Mouse (Mus musculus) left cerebral cortex, adult 11 months (tissue): Measurements from ENCODE around the gene 1700093K21Rik.
"Not testable (repeated sequence)": the region's sequence is repeated elsewhere in the genome, so short reads cannot be mapped to it uniquely, and the experiment has no call there.

ENCODE experiments used
- DNase-seq: peaks from one replicate; pipeline ENCODE4 v3.0.0; 2022; ENCODE audit warnings: low spot score

The 1700093K21Rik gene

DNA sequence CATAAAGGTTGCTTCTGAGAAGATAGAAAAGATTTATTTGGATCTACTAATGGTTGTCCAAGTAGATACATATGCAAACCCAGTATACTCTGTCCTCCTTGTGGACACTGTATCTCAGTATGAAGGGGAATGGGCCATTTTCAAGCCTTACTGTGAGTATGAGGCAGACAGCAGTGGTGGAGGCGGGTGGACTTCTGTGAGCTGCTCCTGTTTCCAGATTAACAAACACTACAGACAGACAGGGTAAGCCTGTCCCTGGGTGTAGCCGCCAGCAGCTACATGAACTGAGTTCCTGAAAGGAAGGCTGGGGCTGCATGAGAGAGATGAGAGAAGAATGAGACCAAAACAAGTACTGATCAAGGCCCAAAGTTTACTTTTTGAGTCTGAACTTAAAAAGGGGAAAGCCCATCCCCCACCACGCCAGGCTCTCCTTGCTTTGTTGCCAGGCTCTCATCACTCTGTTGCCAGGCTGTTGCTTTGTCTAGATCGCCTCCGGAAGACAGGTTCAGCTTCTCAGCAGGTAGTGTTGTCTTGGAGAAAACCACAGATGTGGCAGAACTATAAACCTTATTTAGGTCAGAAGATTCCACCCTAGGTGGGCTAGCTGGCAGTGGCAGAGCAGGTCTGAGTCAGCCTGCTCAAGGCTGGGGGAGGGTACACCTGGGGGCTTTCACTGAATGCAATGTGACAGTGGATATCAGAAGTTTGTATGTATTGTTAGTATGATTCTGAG, at the start of gene 1700093K21Rik:
Gene 1700093K21Rik (minus strand): TSS at position 683 of the 733 bp plus-strand sequence.
- DNase-seq = no peak

DNA sequence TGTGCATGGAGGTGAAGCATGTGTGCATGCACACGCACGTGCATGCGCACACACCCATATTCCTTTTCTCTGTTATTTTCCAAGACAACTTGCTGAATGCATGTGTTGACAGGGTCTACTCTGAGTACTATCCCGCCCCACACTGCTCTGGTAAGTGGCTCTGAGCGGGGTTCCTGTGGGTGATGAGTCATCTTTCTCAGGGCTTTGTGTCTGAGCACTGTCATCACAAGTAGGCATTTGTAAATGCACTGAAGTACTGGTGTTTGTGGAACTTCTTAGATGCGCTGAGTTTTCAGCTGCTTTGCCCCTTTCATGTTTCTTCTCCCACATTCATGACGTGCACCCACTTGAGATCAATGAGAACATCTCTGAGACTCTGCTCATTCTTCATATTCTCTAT, 49.2 kb upstream of the 1700093K21Rik start:
- no peak for DNase-seq

DNA sequence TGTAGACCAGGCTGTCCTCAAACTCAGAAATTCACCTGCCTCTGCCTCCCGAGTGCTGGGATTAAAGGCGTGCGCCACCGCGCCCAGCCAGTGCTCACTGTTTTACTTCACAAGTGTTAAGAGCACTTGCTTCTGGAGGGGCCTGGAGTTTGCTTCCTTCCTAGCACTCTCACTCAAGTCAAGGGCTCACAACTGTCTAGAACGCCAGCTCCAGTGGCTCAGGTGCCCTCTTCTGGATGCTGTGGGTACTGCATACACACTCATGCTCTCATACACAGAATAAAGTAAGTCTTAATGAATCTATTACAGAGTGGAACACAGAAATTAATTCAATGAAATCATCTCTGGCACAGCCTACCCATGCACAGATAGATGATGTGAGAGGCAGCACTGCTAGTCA, 44.8 kb upstream of the 1700093K21Rik start:
- DNase-seq = peak; percentile 68

DNA sequence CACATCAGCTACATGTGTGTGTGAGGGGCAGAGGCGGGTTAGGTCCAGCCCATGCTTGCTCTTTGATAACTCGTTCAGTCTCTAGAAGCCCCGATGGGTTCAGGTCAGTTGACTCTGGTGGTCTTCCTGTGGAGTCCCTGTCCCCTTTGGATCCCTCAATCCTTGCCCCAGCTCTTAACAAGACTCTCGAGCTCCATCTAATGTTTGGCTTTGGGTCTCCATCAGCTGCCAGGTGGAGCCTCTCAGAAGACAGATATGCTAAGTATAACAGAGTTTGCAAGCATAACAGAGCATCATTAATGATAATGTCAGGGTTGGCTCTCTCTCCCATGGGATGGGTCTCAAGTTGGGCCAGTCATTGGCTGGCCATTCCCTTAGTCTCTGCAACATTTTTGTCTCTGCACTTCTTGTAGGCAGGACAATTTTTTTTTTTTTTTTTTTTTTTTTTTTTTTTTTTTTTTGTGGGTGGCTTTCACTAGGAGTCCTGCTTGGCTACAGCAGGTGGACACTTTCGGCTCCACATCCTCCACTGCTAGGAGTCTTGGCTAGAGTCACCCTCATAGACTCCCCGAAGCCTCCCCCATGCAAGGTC, 36.2 kb upstream of the 1700093K21Rik start:
- no peak for DNase-seq

DNA sequence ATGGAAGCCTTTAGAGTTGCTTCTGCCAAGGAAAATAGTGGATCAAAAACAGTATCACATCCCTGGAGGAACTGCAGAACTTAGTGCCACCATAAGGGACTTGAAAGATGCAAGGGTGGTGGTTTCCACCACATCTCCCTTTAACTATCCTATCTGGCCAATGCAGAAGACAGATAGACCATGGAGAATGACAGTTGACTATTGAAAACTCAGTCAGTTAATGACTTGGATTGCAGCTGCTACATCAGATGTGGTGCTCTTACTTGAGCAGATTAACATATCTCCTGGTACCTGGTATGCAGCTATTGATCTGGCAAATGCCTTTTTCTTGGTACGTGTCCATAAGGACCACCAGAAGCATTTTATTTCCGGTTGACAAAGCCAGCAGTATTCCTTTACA, 16.5 kb upstream of the 1700093K21Rik start:
- no peak for DNase-seq

DNA sequence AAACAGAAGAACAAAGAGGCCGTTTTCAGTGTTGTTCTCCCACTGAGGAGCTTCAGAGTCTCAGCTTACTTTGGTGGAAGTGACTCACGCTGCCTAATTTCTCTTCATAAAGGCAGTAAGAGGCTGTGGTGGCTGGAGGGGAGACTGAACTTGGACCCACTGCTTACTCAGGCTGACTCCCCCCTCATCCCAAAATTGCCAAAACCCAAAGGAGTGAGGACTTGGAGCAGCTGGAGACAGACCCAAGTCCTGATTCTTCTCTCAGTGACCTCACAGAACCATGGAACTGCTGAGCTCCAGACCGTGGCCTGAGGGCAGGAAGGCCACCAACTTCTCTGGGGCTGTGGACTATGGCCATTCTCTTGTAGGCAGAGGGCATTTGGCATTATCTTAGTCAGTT, 2.0 kb downstream of the 1700093K21Rik start:
- DNase-seq = no peak

DNA sequence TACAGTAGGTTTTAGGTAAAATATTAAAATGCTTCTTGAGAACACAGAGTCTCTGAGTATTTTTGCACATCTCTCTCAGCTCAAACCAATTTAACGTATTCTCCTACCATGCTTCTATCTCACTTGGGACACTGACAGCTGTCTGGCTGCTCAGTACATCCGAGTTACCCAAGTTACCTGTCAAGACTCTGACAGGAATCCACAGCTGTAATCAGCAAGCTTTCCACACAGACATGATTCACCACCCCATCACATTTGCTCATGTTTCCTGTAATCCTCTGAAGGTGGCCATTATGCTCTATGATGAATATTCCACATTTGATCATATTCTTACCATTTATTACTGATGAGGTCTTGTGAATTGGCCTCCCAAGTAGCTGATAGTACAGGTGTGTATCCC, 5.6 kb downstream of the 1700093K21Rik start:
- DNase-seq = no peak

DNA sequence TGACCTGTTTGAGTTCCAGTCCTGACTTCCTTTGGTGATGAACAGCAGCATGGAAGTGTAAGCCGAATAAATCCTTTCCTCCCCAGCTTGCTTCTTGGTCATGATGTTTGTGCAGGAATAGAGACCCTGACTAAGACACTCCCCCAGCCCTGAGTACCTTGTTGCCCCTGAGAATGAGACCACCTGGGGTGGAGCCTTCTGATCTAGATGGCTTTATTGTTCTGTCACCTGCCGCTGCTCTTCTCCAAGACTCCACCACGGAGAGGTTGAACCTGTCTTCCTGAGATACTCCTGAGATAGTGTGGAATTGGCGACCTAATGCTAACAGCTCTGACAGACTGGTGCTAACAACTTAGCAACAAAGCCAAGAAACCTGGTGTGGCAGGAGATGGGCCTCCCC, 6.2 kb downstream of the 1700093K21Rik start:
- not testable (repeated sequence) for DNase-seq

DNA sequence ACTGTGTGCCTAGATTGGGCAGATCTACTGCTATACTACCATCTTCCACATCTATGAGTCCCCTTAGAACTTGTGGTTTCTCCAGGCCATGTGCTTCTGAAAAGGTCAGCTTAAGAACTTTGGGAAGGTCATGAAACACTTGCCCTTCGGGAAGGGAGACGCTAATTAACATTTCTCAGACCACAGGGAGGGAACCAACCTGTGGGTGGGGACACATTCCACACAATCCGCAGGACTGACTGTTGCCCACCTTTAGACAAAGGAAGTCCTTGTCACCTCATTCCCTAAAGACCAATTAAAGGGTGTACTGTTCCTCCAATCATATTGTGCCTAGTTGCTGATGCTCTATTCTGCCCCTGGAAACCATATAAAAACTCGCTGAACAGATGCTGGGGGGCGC, 16.2 kb downstream of the 1700093K21Rik start:
- DNase-seq = not testable (repeated sequence)

DNA sequence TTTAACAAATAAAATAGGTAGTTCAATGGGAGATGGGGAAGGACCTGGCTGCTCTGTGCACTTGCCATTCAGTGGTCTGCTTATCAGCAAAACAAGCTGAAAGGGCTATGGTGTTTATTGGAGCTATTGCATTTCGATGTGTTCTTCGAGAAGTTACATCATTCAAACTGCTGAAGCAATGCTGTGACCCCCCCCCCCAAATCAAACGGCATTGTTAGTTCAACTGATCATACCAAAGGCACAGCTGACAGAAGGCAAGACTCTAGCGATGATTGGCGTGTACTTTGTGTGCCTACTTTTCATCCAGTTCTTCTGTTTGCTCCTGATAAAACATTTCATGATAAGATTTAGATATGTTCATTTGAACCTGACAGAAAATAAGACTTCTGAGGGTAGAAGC, 22.3 kb downstream of the 1700093K21Rik start:
- DNase-seq = no peak

DNA sequence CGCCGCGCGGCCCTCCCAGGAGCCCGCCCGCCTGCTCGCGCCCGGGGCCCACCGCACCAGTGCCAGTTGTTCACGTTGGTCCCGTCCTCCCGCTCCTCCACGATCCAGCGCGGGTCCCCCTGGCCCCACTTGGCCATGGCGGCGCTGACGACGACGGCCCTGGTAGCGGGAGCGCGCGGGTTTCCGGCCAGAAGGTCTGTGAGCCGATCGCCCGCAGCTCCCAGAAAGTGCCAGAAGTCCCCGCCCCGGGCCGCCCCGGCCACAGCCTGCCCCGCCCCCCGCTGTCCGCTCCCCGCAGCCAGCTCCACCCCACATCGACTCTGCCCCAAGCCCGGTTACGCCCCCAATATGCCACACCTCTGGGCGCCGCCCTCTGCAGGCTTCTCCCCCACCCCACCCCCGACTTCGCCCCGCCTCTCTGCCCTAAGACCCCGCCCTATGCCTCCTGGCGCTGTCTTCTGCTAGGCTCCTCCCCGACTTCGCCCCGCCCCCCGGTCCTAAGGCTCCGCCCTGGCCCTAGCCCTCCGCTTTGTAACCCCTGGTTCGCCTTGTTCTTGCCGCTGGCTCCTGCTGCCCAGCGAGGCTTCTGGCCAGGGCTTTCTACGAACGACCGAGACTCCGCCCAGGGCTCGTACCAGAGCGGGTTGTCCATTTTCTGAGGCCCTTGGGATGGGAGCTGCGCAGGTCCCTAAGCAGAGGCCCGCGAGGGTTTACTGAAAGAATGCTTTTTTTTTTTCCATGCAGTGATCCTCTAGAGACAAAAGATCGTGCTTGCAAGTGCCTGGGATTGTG, 23.0 kb downstream of the 1700093K21Rik start, which contains the start of gene Ahsa2:
Gene Ahsa2 (minus strand): TSS at position 313 of the 792 bp plus-strand sequence.
- DNase-seq = peak; percentile 87

DNA sequence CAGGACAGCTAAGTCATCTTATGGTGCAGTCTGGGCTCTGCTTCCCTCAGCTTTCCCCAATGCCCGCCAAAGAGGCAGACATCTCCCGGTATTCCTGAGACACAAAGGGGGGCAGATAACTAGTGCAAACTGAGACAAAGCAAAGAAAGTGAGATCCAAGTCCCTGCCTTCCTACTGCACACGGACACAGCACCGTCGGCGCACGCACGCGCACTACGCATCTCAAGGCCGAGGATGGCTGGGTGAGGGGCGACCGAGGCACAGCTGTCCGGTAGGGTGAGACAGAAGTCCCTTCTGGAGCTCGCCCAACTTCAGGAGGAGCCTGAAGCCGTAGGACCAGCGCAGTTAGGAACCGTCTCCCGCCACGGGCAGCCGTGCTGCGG, 23.6 kb downstream of the 1700093K21Rik start:
- peak; percentile 34 for DNase-seq

DNA sequence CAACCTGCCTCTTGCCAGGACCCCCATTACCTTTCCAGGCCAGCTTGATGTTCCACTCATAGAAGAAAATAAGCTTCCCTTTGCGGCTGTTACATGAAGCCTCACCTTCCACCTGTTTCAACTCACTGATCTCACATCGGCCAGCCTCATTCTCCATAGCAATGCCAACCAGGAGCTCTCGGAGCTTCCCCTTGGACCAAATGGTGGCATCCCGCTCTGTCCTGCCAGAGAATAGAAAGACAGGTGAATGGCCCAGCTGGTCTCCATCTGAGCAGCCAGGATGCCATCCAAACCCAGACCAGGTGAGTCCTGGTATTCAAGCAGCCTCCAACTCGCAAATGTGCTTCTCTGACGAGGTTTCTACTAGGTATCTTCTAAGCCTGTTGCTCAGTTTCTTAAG, 24.3 kb downstream of the 1700093K21Rik start:
- DNase-seq = no peak

DNA sequence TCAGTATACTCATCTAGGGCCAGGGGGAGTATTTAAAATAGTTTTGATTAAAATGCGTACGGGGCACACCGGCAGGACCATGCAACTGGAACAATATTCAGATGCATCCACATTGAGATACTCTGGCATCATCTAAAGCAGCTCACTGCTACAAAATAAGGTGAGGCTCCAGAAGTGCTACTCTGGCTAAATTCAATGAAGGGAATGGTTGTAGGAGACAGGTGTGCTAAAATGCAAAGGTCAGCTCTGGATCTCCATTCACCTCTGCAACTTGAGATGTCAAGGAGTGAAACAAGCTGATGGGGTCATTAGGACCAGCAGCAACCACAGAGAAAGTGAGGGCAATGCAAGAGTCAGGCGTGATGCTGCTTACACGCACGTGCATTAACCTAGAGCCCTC, 25.7 kb downstream of the 1700093K21Rik start:
- no peak for DNase-seq

DNA sequence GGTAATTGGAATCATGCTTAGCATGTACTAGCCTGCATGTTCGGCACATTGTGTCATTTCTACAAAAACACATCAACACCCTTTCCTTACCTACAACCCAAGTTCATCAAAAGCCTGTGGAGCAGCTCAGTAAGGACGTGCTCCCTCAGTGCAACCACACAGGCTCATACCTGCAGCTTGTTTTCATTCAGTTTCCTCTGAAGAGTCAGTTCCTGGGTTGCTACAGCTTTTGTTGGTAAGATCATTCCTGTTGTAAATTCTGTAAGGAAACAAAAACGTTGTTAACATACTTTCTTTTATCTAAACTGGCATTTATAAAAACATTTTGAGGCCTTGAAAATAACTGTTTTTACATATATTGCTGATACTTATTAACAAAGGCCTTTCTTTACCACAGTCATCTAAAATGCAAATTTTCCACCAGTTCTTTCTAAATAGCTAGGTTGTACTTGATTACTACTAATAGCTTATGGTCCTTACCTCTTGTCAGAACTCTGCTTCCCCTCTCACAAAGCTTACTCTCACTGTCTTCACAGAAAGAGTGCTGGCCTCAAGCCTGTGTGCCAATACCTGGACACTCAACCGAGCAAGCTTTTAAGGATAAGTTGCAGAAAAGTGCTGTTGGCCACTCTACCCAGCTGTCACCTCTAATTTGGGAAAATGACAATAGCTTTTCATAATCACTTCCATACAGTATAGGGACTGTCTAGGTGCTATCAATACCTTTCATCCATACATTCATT, 28.7 kb downstream of the 1700093K21Rik start:
- no peak for DNase-seq

DNA sequence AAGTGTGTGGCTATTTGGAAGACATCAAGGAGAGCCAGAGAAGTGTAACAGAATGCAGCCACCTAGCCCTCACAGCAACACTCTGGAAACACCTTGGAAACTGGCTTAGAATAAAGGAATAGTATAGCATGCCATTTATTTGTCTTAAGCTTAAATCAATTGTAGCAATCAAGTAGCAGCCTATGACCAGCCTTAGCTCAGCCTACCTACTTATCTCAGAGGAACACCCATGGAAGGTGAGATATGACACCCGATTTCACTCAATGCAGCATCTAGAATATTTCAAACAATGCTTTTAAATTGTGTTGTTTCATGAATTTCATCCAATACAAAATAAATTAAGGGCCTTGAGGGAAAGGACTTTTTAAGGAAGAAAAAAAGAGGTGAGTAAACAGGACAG, 31.0 kb downstream of the 1700093K21Rik start:
- no peak for DNase-seq
